Mouse (Mus musculus) forebrain, embryonic 11.5 days (tissue): ENCODE measurements around the gene Tlr7. TPM values are rescaled to one million over a fixed set of nuclear protein-coding genes. Genes with fewer than 3 reads are reported as not detected.

ENCODE experiments used
- ATAC-seq: fragments of 200-750 bp; cut with Nextera tagmentation; replicated peaks from 2 replicates; pipeline ENCODE4 v1.8.0; 2017; ENCODE audit warnings: moderate TSS enrichment; ENCODE audit not compliant: low FRiP score
- DNase-seq: peaks from one replicate; pipeline ENCODE4 v3.0.0-alpha.2; 2017; ENCODE audit warnings: low spot score
- H3K27ac ChIP-seq: fragments of 300-500 bp; sonication (generic); 2 replicates; pipeline ENCODE4 v1.5.1; 2014; ENCODE audit warnings: low read depth, low read length
- H3K27me3 ChIP-seq: fragments of 300-500 bp; sonication (generic); 2 replicates; pipeline ENCODE4 v1.6.1; 2014; ENCODE audit warnings: mild to moderate bottlenecking, low read length, mixed read lengths; ENCODE audit not compliant: control insufficient read depth, insufficient read depth
- H3K36me3 ChIP-seq: fragments of 300-500 bp; sonication (generic); 2 replicates; pipeline ENCODE4 v1.6.1; 2014; ENCODE audit warnings: mild to moderate bottlenecking, low read length, moderate library complexity, mixed read lengths; ENCODE audit not compliant: control insufficient read depth, insufficient read depth
- H3K4me1 ChIP-seq: fragments of 300-500 bp; sonication (generic); replicated peaks from 2 replicates; pipeline ENCODE4 v1.6.1; 2014; ENCODE audit warnings: low read length, mixed read lengths; ENCODE audit not compliant: control insufficient read depth, insufficient read depth
- H3K4me2 ChIP-seq: fragments of 300-500 bp; sonication (generic); 2 replicates; pipeline ENCODE4 v1.6.1; 2014; ENCODE audit warnings: low read depth, mild to moderate bottlenecking, low read length, moderate library complexity, mixed read lengths; ENCODE audit not compliant: severe bottlenecking
- H3K4me3 ChIP-seq: fragments of 300-500 bp; sonication (generic); 2 replicates; pipeline ENCODE4 v1.5.1; 2014; ENCODE audit warnings: low read depth, low read length
- H3K9ac ChIP-seq: fragments of 300-500 bp; sonication (generic); 2 replicates; pipeline ENCODE4 v1.6.1; 2014; ENCODE audit warnings: low read length
- H3K9me3 ChIP-seq: fragments of 300-500 bp; sonication (generic); 2 replicates; pipeline ENCODE4 v1.6.1; 2016; ENCODE audit warnings: low read length, mixed read lengths; ENCODE audit not compliant: control insufficient read depth
- WGBS: fragments of 180-500 bp; shearing (Covaris S2); extraction: QIAGEN DNeasy Blood & Tissue Kit; methylation state at CpG from one replicate; pipeline ENCODE4 v1.1.7; 2014; 5-methylcytosine and 5-hydroxymethylcytosine counted together
- polyA plus RNA-seq: library from polyadenylated mRNA; unstranded; fragments of >200 nt; fragmentation: Nextera tagmentation; extraction: Ambion mirVana; gene quantifications from 2 replicates; pipeline ENCODE4 v1.2.1, GENCODE M21; 2014

Gene Tlr7
- polyA plus RNA-seq, 1 experiment from 2014 or later = 0.47 TPM

DNA sequence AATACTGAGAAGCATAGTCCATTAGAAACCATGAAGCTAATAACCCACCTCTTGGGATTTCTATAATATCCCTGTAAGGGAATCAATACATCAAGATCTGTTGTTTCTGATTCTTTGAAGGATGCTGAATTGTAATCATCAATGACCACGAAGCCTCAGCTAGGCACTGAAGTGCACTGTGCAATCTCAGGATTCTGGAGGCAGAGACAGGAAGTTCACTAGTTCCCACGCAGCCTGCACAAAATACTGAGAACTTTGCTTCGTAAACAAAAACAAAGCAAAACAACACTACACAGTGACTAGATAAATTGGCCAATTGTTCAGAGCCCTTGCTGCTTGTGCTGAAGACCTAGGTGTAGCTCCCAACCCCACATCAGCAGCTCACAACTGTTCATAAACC, 11.5 kb upstream of the Tlr7 start:
- no peaks in the 10 kb centered on the region for H3K36me3 ChIP-seq
- no peak overlapping the region for H3K27ac ChIP-seq
- no peak overlapping the region for H3K4me2 ChIP-seq
- WGBS = 91% methylated on average over 3 of the region's 3 CpGs
- H3K9me3 ChIP-seq = no peaks in the 10 kb centered on the region
- peaks cover 6% of the 10 kb centered on the region for H3K27me3 ChIP-seq
- no peak overlapping the region for H3K9ac ChIP-seq
- H3K4me1 ChIP-seq = no peaks in the 10 kb centered on the region
- H3K4me3 ChIP-seq = no peak overlapping the region
- DNase-seq (no peak), ATAC-seq (no peak)

DNA sequence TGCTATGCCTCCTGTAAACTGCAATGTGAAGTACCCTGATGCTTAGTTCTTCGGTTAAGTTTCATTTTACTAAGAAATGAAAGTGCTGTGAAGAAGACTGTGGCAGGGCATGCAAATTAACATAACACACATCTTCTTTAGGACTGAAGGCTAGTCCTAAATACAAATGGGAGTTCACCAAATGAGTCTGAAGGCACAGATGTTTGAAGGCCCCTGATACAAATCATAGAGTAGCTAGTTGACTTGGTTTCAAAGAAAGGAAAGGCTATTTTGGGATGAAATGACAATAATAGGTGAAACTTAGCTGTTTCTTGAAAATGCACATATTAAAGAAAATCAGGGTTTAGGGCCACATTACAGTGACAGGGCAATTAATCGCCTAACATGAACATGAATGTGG, 9.8 kb upstream of the Tlr7 start:
- DNase-seq (no peak), ATAC-seq (no peak)
- H3K4me3 ChIP-seq = no peak overlapping the region
- H3K4me2 ChIP-seq = no peak overlapping the region
- no peaks in the 10 kb centered on the region for H3K9me3 ChIP-seq
- H3K27me3 ChIP-seq = peaks cover 6% of the 10 kb centered on the region
- H3K27ac ChIP-seq = no peak overlapping the region
- H3K9ac ChIP-seq = no peak overlapping the region
- 86% methylated on average over 2 of the region's 2 CpGs for WGBS
- no peaks in the 10 kb centered on the region for H3K36me3 ChIP-seq
- no peaks in the 10 kb centered on the region for H3K4me1 ChIP-seq

- H3K27me3 ChIP-seq = peaks cover 5% of the 10 kb centered on the region; the same call in 1 of the 2 replicates
- no peak overlapping the region for H3K4me2 ChIP-seq
- H3K9ac ChIP-seq = no peak overlapping the region
- 91% methylated on average over 1 of the region's 1 CpGs for WGBS
- no peaks in the 10 kb centered on the region for H3K9me3 ChIP-seq
- ATAC-seq (no peak), DNase-seq (no peak)
- no peaks in the 10 kb centered on the region for H3K36me3 ChIP-seq
- H3K27ac ChIP-seq = no peak overlapping the region
- H3K4me3 ChIP-seq = no peak overlapping the region
- H3K4me1 ChIP-seq = no peaks in the 10 kb centered on the region
Measured at GRCm38 (mm10) chrX:167337990-167338389, 7.6 kb upstream of the Tlr7 start.

GRCm38 (mm10) chrX:167334571-167334970, 4.2 kb upstream of the Tlr7 start:
- Histone ChIP-seq H3K27ac (no peak overlapping the region), H3K4me2 (no peak overlapping the region), H3K36me3 (no peaks in the 10 kb centered on the region), H3K4me3 (no peak overlapping the region), H3K9ac (no peak overlapping the region), H3K4me1 (no peaks in the 10 kb centered on the region), H3K9me3 (no peaks in the 10 kb centered on the region), H3K27me3 (peaks cover 2% of the 10 kb centered on the region; the same call in 1 of the 2 replicates)
- ATAC-seq (no peak), DNase-seq (no peak)
- WGBS = 90% methylated on average over 1 of the region's 1 CpGs

- no peak overlapping the region for H3K9ac ChIP-seq
- H3K27me3 ChIP-seq = peaks cover 2% of the 10 kb centered on the region; the same call in 1 of the 2 replicates
- H3K4me2 ChIP-seq = no peak overlapping the region
- H3K4me3 ChIP-seq = no peak overlapping the region
- no peaks in the 10 kb centered on the region for H3K4me1 ChIP-seq
- H3K36me3 ChIP-seq = no peaks in the 10 kb centered on the region
- H3K9me3 ChIP-seq = no peaks in the 10 kb centered on the region
- ATAC-seq = no peak
- DNase-seq = no peak
- H3K27ac ChIP-seq = no peak overlapping the region
- WGBS = 83% methylated on average over 1 of the region's 1 CpGs
Measured at GRCm38 (mm10) chrX:167332607-167333006, 2.2 kb upstream of the Tlr7 start.

GRCm38 (mm10) chrX:167330993-167331392, 635 bp upstream of the Tlr7 start:
- Histone ChIP-seq H3K27me3 (peaks cover 7% of the 10 kb centered on the region; the same call in 1 of the 2 replicates), H3K9ac (no peak overlapping the region), H3K9me3 (no peaks in the 10 kb centered on the region), H3K4me3 (no peak overlapping the region), H3K4me2 (no peak overlapping the region), H3K27ac (no peak overlapping the region), H3K4me1 (no peaks in the 10 kb centered on the region), H3K36me3 (no peaks in the 10 kb centered on the region)
- ATAC-seq (no peak), DNase-seq (no peak)
- 87% methylated on average over 4 of the region's 4 CpGs for WGBS

GRCm38 (mm10) chrX:167329620-167330019, 738 bp downstream of the Tlr7 start:
- 86% methylated on average over 1 of the region's 1 CpGs for WGBS
- Histone ChIP-seq H3K4me3 (no peak overlapping the region), H3K4me2 (no peak overlapping the region), H3K27me3 (peaks cover 9% of the 10 kb centered on the region; the same call in 1 of the 2 replicates), H3K4me1 (no peaks in the 10 kb centered on the region), H3K9ac (no peak overlapping the region), H3K36me3 (no peaks in the 10 kb centered on the region), H3K27ac (no peak overlapping the region), H3K9me3 (no peaks in the 10 kb centered on the region)
- ATAC-seq = no peak
- no peak for DNase-seq

GRCm38 (mm10) chrX:167329098-167329497, 1.3 kb downstream of the Tlr7 start:
- ATAC-seq = no peak
- H3K27me3 ChIP-seq = peaks cover 9% of the 10 kb centered on the region; the same call in 1 of the 2 replicates

DNA sequence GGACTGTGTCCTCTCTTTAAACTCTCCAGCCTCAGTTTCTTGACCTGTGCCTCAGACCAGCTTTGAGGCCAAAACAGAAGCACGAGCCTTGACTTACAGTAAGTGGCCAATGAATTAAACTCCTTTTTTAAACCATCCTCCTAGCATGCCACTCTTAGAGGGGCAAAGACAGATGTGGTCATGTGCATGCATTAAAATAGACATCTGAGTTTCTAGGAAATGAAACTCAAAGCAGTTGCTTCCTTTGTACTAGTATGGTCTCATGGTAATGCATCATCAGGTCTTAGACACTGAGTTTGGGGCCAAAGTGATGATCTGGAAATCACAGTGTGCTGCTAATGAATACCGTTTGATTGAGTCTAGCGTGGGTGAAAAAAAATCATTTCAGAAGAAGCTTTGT, 1.8 kb downstream of the Tlr7 start:
- DNase-seq (no peak), ATAC-seq (no peak)
- Histone ChIP-seq H3K9me3 (no peaks in the 10 kb centered on the region), H3K4me3 (no peak overlapping the region), H3K27me3 (peaks cover 9% of the 10 kb centered on the region; the same call in 1 of the 2 replicates), H3K4me1 (no peaks in the 10 kb centered on the region), H3K27ac (no peak overlapping the region), H3K9ac (no peak overlapping the region), H3K4me2 (no peak overlapping the region), H3K36me3 (no peaks in the 10 kb centered on the region)
- WGBS = 90% methylated on average over 3 of the region's 3 CpGs

More at GRCm38 (mm10) chrX:167329098-167329497, 1.3 kb downstream of the Tlr7 start:
- no peaks in the 10 kb centered on the region for H3K9me3 ChIP-seq
- no peaks in the 10 kb centered on the region for H3K4me1 ChIP-seq
- no peak overlapping the region for H3K27ac ChIP-seq
- H3K4me2 ChIP-seq = no peak overlapping the region
- no peak overlapping the region for H3K9ac ChIP-seq
- DNase-seq = no peak
- H3K4me3 ChIP-seq = no peak overlapping the region
- no peaks in the 10 kb centered on the region for H3K36me3 ChIP-seq
- WGBS = 88% methylated on average over 1 of the region's 1 CpGs
